Mouse (Mus musculus) forebrain, postnatal 0 days (tissue): ENCODE results near the gene Gnat1. TPM values are rescaled to one million over a fixed set of nuclear protein-coding genes. Genes with fewer than 3 reads are reported as not detected.

Experiments used
- ATAC-seq: fragments of 200-750 bp; cut with Nextera tagmentation; 2 replicates; pipeline ENCODE4 v1.8.0; 2017; ENCODE audit warnings: mild to moderate bottlenecking, moderate library complexity
- DNase-seq: peaks from one replicate; pipeline ENCODE4 v3.0.0-alpha.2; 2015
- H3K27ac ChIP-seq: fragments of 300-500 bp; sonication (generic); 2 replicates; pipeline ENCODE4 v1.5.1; 2014; ENCODE audit warnings: low read depth, mild to moderate bottlenecking, antibody characterized with exemption, low read length, moderate library complexity, mixed read lengths
- H3K27me3 ChIP-seq: fragments of 300-500 bp; sonication (generic); 2 replicates; pipeline ENCODE4 v1.6.1; 2014; ENCODE audit warnings: mild to moderate bottlenecking, low read length, mixed read lengths; ENCODE audit not compliant: insufficient read depth
- H3K36me3 ChIP-seq: fragments of 300-500 bp; sonication (generic); 2 replicates; pipeline ENCODE4 v1.6.1; 2014; ENCODE audit warnings: mild to moderate bottlenecking, moderate library complexity; ENCODE audit not compliant: insufficient read depth
- H3K4me1 ChIP-seq: fragments of 300-500 bp; sonication (generic); 2 replicates; pipeline ENCODE4 v1.6.1; 2014; ENCODE audit warnings: antibody characterized with exemption; ENCODE audit not compliant: insufficient read depth
- H3K4me2 ChIP-seq: fragments of 300-500 bp; sonication (generic); 2 replicates; pipeline ENCODE4 v1.6.1; 2014; ENCODE audit warnings: low read depth, mild to moderate bottlenecking, moderate library complexity
- H3K4me3 ChIP-seq: fragments of 300-500 bp; sonication (generic); 2 replicates; pipeline ENCODE4 v1.5.1; 2014; ENCODE audit warnings: low read depth, low read length, mixed read lengths
- H3K9ac ChIP-seq: fragments of 300-500 bp; sonication (generic); 2 replicates; pipeline ENCODE4 v1.6.1; 2014; ENCODE audit warnings: mild to moderate bottlenecking
- H3K9me3 ChIP-seq: fragments of 300-500 bp; sonication (generic); 2 replicates; pipeline ENCODE4 v1.6.1; 2016; ENCODE audit warnings: low read length
- CTCF ChIP-seq: sonication (generic); IDR thresholded peaks from 2 replicates; pipeline ENCODE4 v1.5.1; 2016; ENCODE audit warnings: antibody characterized with exemption, control low read depth, low read depth
- WGBS: fragments of 180-500 bp; shearing (Covaris S2); extraction: QIAGEN DNeasy Blood & Tissue Kit; methylation state at CpG from one replicate; pipeline ENCODE4 v1.1.7; 2014; 5-methylcytosine and 5-hydroxymethylcytosine counted together
- polyA plus RNA-seq: library from polyadenylated mRNA; unstranded; fragments of >200 nt; fragmentation: Nextera tagmentation; extraction: Ambion mirVana; gene quantifications from 2 replicates; pipeline ENCODE4 v1.2.1, GENCODE M21; 2015
- total RNA-seq: library from RNA; depleted of rRNA; stranded (reverse); fragments of >200 nt; gene quantifications from 2 replicates; pipeline ENCODE4 v1.2.3, GENCODE M21; 2014

Gnat1 gene
- total and polyA plus RNA-seq, 2 experiments from 2014 or later = 0.24 to 1.8 TPM

GRCm38 (mm10) chr9:107675671-107676301, 3.7 kb downstream of the Gnat1 start:
- Histone ChIP-seq H3K9ac (peak overlapping the region; percentile 43), H3K9me3 (no peaks in the 10 kb centered on the region), H3K27ac (no peak overlapping the region), H3K36me3 (no peaks in the 10 kb centered on the region), H3K4me3 (peak overlapping the region; percentile 37), H3K4me1 (0 out of 2 replicates have a peak, but pooled peaks cover 9% of the 10 kb centered on the region), H3K4me2 (peak overlapping the region; percentile 74), H3K27me3 (peaks cover 17% of the 10 kb centered on the region)
- peak; percentile 94 for TF ChIP-seq CTCF
- 4% methylated on average over 39 of the region's 39 CpGs for WGBS
- peak; percentile 87 for DNase-seq
- ATAC-seq = peak; percentile 87

- H3K27ac ChIP-seq = no peak overlapping the region
- H3K4me1 ChIP-seq = 0 out of 2 replicates have a peak, but pooled peaks cover 9% of the 10 kb centered on the region
- WGBS = 61% methylated on average over 9 of the region's 9 CpGs
- peaks cover 17% of the 10 kb centered on the region for H3K27me3 ChIP-seq
- DNase-seq = no peak
- no peak overlapping the region for H3K4me3 ChIP-seq
- no peak for ATAC-seq
- no peaks in the 10 kb centered on the region for H3K9me3 ChIP-seq
- H3K36me3 ChIP-seq = no peaks in the 10 kb centered on the region
- H3K4me2 ChIP-seq = no peak overlapping the region
- no peak for TF ChIP-seq CTCF
- no peak overlapping the region for H3K9ac ChIP-seq
Measured at GRCm38 (mm10) chr9:107674609-107675429, 4.7 kb downstream of the Gnat1 start.

GRCm38 (mm10) chr9:107670259-107670658, 9.3 kb downstream of the Gnat1 start:
- H3K4me1 ChIP-seq = peaks cover 18% of the 10 kb centered on the region
- 73% methylated on average over 5 of the region's 5 CpGs for WGBS
- no peak overlapping the region for H3K4me3 ChIP-seq

GRCm38 (mm10) chr9:107669480-107669945, 10.0 kb downstream of the Gnat1 start, which contains the start of gene Slc38a3:
Gene Slc38a3, minus strand, starts transcription at chr9:107669530.
- no peaks in the 10 kb centered on the region for H3K9me3 ChIP-seq
- H3K36me3 ChIP-seq = no peaks in the 10 kb centered on the region
- peaks cover 18% of the 10 kb centered on the region for H3K4me1 ChIP-seq
- 91% methylated on average over 9 of the region's 9 CpGs for WGBS
- H3K27ac ChIP-seq = no peak within 1 kb of the TSS
- H3K9ac ChIP-seq = no peak within 1 kb of the TSS
- H3K27me3 ChIP-seq = no peaks in the 10 kb centered on the region; the same call in none of the 2 replicates
- H3K4me2 ChIP-seq = no peak within 1 kb of the TSS
- DNase-seq (no peak), ATAC-seq (no peak)
- no peak for TF ChIP-seq CTCF
- no peak within 1 kb of the TSS for H3K4me3 ChIP-seq

More at GRCm38 (mm10) chr9:107670259-107670658, 9.3 kb downstream of the Gnat1 start:
- no peak for ATAC-seq
- no peak for TF ChIP-seq CTCF
- Histone ChIP-seq H3K27ac (no peak overlapping the region), H3K27me3 (no peaks in the 10 kb centered on the region; the same call in none of the 2 replicates), H3K9me3 (no peaks in the 10 kb centered on the region), H3K36me3 (no peaks in the 10 kb centered on the region), H3K9ac (no peak overlapping the region), H3K4me2 (no peak overlapping the region)
- no peak for DNase-seq

GRCm38 (mm10) chr9:107668916-107669315, 10.6 kb downstream of the Gnat1 start:
- no peak for ATAC-seq
- 65% methylated on average over 3 of the region's 3 CpGs for WGBS
- peaks cover 18% of the 10 kb centered on the region for H3K4me1 ChIP-seq
- no peak overlapping the region for H3K4me2 ChIP-seq
- no peak overlapping the region for H3K9ac ChIP-seq
- H3K4me3 ChIP-seq = no peak overlapping the region
- no peaks in the 10 kb centered on the region; the same call in none of the 2 replicates for H3K27me3 ChIP-seq
- no peak overlapping the region for H3K27ac ChIP-seq
- TF ChIP-seq CTCF = no peak
- H3K9me3 ChIP-seq = no peaks in the 10 kb centered on the region
- no peak for DNase-seq
- H3K36me3 ChIP-seq = no peaks in the 10 kb centered on the region

GRCm38 (mm10) chr9:107668011-107668410, 11.5 kb downstream of the Gnat1 start:
- peaks cover 18% of the 10 kb centered on the region for H3K4me1 ChIP-seq
- H3K4me3 ChIP-seq = no peak overlapping the region
- no peaks in the 10 kb centered on the region for H3K36me3 ChIP-seq
- WGBS = 44% methylated on average over 8 of the region's 8 CpGs
- H3K27ac ChIP-seq = no peak overlapping the region
- DNase-seq (no peak), ATAC-seq (no peak)
- H3K9ac ChIP-seq = no peak overlapping the region
- no peaks in the 10 kb centered on the region for H3K9me3 ChIP-seq
- TF ChIP-seq CTCF = no peak
- no peaks in the 10 kb centered on the region; the same call in none of the 2 replicates for H3K27me3 ChIP-seq
- H3K4me2 ChIP-seq = no peak overlapping the region
